Mouse (Mus musculus): ENCODE measurements around the gene Arhgap42.

Gene Arhgap42

DNA sequence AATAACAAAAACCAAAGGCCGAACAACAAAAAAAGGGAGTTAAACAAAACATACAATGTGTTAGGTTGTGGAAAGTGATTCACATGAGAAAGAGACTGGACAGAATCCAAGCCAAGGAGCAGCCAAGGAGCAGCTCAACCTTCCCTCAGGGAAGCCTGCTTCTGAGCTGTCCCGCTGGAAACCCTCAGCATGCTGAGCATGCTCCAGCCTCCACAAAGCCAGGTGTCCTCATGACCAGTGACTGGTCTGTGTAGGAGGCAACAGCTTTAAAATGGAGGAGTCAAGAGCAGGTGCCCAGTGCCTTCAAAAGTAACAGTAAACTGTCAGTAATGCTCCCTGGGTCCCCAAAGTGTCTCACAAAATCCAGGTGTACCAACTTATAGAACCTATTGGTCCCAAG is 28.4 kb downstream of the Arhgap42 start:
- DNase-seq (ENCODE audit: low read depth, low spot score), result peak; percentile 40

DNA sequence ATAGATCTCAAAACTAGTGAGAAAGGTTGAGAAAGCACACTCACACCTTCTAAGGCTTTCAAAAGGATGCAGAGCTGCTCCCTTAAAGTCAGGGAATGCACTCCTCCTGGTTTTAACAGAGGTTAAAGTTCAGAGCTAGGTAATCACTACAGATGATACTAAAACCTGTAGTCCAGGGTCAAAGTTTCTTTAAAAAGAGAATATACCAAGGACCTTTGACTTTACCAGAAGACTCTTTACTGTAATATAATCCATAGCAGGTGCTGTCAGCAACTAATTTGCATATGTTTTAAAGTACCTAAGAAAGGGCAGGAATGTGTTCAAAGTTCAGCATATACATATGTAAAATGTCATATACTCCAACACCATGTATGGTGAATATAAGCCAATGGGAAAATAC is 30.7 kb downstream of the Arhgap42 start:
- no peak for DNase-seq (ENCODE audit: low read depth, low spot score)

- DNase-seq (ENCODE audit: low read depth, low spot score), result peak; percentile 33
Observed at GRCm38 (mm10) chr9:9207251-9207650, 31.6 kb downstream of the Arhgap42 start.

DNA sequence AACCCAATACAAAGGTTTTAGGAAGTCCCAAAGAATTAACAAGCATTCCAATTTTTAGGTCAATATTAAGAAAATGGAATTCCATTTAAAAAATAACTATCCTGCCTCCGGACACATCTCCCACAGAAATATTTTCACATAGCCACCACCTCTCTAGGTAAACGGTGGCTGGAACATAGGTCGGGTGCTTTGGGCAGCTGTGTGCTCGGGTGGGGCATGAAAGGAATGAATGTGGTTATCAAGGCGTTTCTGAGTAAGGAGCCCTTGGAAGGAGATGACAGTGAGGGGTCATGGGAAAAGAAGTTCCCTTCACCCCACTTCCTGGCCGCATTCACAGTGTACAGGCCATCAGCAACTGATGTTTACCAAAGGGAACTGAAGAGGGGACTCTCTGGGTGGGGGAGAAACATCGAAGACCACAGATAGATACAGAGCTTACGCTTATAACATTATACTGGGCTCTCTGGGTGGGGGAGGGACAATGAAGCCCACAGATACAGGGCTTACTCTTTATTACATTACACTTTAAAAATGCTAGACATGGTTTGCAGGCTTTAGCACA is 38.0 kb downstream of the Arhgap42 start:
- DNase-seq (ENCODE audit: low read depth, low spot score), result no peak

DNA sequence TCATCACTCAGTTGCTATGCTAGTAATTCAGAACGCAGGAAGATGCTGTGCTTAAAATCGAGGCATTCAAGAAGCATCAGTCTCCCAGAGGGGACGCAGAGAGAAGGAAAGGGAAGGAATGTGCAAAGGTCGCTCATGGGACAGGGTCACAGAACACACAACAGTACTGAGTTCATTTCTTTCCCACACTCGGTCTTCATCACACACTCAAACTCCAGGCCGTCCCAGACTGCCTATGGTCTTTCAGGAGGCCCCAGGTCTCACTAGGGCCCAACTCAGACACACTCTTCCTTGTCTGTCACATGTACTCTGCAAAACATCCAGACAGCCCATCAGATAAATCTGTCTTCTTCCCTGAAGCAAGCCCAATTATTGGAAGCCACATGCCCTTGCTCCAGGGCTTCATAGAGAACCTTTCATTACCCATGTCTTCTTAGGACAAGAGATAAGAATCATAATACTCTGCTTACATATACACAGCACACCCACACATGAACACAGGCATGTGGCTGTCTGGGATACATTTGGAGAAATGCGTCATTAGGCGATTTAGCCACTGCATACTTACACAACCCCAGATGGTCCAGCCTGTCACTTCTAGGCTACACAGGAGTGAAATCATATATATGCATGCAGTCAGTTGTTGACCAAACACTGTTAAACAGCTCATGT is 39.6 kb downstream of the Arhgap42 start:
- DNase-seq (ENCODE audit: low read depth, low spot score), result no peak

DNA sequence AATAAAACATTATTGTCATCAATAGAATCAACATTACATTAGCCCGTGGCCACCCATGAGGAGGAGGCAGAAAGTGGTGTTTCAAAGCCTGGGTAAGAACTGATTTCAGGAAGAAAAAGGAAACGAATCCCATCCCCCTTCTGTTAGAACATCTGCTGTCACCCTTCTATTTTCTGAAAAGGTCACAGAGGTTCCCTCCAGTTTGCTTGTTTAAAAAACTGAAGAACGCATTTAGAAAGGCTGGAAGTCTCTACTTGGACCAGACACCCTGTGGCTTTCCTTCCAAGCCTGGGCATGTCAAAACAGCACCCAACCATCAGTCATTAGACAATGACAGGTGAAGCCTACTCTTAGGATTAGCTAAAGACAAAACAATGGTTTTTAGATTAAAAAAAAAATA is 40.3 kb downstream of the Arhgap42 start:
- no peak for DNase-seq (ENCODE audit: low read depth, low spot score)

- DNase-seq (ENCODE audit: low read depth, low spot score), result no peak
Observed at GRCm38 (mm10) chr9:9196046-9196445, 42.9 kb downstream of the Arhgap42 start.

GRCm38 (mm10) chr9:9194496-9194895 is 44.4 kb downstream of the Arhgap42 start:
- no peak for DNase-seq (ENCODE audit: low read depth, low spot score)

GRCm38 (mm10) chr9:9192716-9193115 is 46.2 kb downstream of the Arhgap42 start:
- no peak for DNase-seq (ENCODE audit: low read depth, low spot score)

- no peak for DNase-seq (ENCODE audit: low read depth, low spot score)
Observed at GRCm38 (mm10) chr9:9190835-9191234, 48.1 kb downstream of the Arhgap42 start.

DNA sequence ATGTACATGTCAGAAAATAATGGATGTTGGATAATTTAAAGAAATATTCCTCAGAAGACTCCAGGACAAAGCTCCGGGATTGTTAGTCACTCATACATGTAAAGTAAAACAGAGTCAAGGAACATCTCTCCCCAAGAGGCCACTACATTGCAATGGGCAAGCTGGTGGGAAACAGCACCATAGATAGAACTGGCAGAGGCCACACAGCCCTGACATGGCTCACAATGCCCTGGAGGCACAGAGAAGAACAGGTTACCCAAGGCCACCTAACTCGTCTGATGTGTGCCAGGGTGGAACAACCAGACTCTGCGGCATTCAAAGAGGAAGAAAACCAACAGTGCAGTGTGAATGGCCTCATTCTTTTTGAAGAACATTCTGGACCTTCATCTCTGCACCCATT is 50.7 kb downstream of the Arhgap42 start:
- DNase-seq (ENCODE audit: low read depth, low spot score), result no peak

GRCm38 (mm10) chr9:9177745-9178144 is 61.2 kb downstream of the Arhgap42 start:
- no peak for DNase-seq (ENCODE audit: low read depth, low spot score)

DNA sequence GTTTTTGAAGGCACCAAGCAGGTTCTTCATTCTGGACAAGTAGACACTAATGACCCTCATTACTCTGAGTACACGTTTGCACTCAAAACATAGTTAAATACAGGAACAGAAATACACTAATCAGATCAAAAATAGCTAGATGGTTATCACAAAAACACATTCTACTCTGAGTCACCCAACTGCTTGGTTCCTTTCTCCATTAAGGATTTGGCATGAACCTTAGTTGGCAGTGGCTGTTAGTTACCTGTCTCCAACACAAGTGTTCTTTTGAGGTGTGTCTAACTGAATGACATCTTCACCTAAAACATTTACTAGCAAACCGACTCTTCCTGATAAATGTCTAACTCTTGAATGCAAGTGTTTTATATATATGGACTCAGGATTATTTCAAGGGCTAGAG is 64.0 kb downstream of the Arhgap42 start:
- DNase-seq (ENCODE audit: low read depth, low spot score), result no peak

- no peak for DNase-seq (ENCODE audit: low read depth, low spot score)
Observed at GRCm38 (mm10) chr9:9174206-9174605, 64.7 kb downstream of the Arhgap42 start.

- no peak for DNase-seq (ENCODE audit: low read depth, low spot score)
Observed at GRCm38 (mm10) chr9:9173091-9173490, 65.8 kb downstream of the Arhgap42 start.

DNA sequence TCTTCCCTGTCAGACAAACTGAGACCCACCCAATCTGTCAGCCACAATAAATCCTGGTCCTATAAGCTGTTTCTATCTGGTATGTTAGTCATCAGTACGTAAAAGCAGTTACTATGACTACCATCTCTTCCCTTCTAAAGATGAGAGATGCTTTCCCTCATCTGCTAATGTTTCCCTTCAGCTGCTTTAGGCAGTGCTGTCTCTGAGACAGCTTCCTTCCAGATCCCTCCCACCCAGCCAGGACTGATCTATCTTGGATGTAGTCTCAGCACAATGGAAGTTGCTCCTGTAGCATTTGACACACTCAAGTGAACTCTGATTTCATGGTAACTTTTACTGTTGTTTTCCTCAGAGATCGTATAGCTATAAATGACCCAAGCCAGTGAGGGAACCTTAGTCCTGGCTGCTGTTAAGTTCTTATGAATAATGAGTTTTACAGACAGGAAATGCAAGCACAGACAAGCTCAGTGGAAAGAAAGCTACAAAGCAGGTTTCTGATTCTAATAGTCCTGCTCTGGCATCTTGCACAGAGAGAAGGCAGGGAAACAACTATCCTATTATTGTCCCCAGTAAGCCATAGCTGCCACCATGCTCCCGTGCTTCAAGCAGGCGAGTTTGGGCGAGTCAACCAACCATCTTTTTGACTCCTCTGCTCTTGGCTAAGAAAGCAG is 67.6 kb downstream of the Arhgap42 start:
- DNase-seq (ENCODE audit: low read depth, low spot score), result no peak

- DNase-seq (ENCODE audit: low read depth, low spot score), result no peak
Observed at GRCm38 (mm10) chr9:9165641-9166063, 73.2 kb downstream of the Arhgap42 start.

DNA sequence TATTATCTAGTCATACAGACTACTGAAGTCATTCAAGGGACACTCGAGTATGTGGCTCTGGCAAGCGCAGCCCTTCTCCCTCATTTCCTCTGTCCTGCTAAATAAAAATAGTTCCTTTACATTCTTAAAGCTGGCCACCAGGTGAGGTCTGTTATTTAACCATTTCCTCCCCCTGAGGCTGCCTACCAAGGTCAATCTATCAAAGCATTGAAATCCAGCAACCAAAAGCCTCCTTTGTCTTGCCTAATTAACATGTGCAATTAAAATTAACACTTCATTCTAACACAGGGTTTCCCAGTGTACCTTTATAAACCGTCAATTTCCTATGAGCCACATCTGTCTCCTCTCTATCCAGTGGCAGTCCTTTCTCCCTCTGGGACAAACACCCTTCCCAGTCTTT is 78.2 kb downstream of the Arhgap42 start:
- DNase-seq (ENCODE audit: low read depth, low spot score), result no peak

GRCm38 (mm10) chr9:9158241-9158640 is 80.7 kb downstream of the Arhgap42 start:
- DNase-seq (ENCODE audit: low read depth, low spot score), result no peak

DNA sequence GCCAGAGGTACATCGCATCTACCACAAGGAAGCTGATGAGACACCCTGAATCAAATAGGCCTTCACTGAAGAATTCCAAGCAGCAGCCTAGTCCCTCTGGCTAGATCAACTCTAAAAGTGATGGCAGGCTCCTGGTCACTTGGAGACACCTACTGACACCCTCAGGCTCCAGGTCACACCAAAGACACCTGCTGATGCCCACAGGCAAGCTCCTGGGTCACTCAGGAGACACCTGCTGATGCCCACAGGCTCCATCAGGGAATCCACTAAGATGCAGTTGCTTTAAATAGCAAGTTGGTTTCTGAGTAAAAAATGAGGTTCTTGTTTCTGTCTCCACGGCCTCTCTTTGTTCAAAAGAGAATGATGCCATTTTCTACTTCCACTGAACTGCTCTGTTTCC is 81.5 kb downstream of the Arhgap42 start:
- DNase-seq (ENCODE audit: low read depth, low spot score), result no peak

GRCm38 (mm10) chr9:9154636-9155035 is 84.3 kb downstream of the Arhgap42 start:
- no peak for DNase-seq (ENCODE audit: low read depth, low spot score)

- DNase-seq (ENCODE audit: low read depth, low spot score), result peak; percentile 72
Observed at GRCm38 (mm10) chr9:9144301-9145121, 94.4 kb downstream of the Arhgap42 start.

Data from 3T3-L1 (cell line).